Mouse (Mus musculus) small intestine, adult 2 months (tissue): ENCODE measurements around the gene Olfr490.

ENCODE experiments used
- CTCF ChIP-seq: fragments of 200-500 bp; IDR thresholded peaks from 2 replicates; pipeline ENCODE4 v1.5.1; 2012; ENCODE audit warnings: low read depth, mild to moderate bottlenecking, control low read depth, inconsistent platforms, low read length, moderate library complexity, mixed read lengths; ENCODE audit not compliant: insufficient replicate concordance, insufficient read length; ENCODE audit errors: extremely low read depth
- POLR2A ChIP-seq: fragments of 200-500 bp; IDR thresholded peaks from 2 replicates; pipeline ENCODE4 v1.6.1; 2012; ENCODE audit warnings: low read depth, mild to moderate bottlenecking, control low read depth, inconsistent platforms, low read length, moderate library complexity

- no peak for TF ChIP-seq CTCF
- no peak for TF ChIP-seq POLR2A
Measured at GRCm38 (mm10) chr7:108313151-108313550, 24.4 kb upstream of the Olfr490 start, which contains the start of gene Olfr491.
